Mouse (Mus musculus): ENCODE results near the gene Hist1h4d. TPM values are rescaled to one million over a fixed set of nuclear protein-coding genes. Genes with fewer than 3 reads are reported as not detected.
A peak's percentile ranks its signal among the peaks of the same experiment; 100 is the strongest.

Hist1h4d gene
- polyA plus RNA-seq, 1 experiment, result 2.7 TPM

DNA sequence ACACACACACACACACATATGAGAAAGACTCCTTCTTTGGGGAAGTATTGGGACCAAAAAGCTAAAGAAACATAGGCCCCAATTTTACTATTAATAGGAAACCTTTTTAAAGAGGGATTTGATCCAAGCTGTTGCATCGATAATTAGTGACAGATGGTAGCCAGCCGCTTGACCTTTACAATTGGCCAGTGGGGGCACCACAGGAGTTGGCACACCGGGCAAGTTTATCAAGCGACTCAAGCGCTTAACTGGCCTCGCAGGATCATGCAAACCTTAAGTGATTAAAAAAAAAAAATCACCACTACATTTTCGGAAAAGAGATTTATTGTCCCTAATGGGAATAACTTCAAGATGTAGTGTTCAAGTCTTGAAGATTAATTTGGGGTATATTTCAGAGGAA lies 11.2 kb downstream of the Hist1h4d start:
- no peaks in the 10 kb centered on the region for H3K36me3 ChIP-seq (ENCODE audit: control insufficient read depth, insufficient read depth, low read length)
- no peak overlapping the region for H3K4me3 ChIP-seq (ENCODE audit: control insufficient read depth, low read depth, low read length)
- no peaks in the 10 kb centered on the region for H3K4me1 ChIP-seq (ENCODE audit: control insufficient read depth, insufficient read depth, low read length)
- TF ChIP-seq CTCF (IDR thresholded peaks at IDR 0.05; ENCODE audit: control insufficient read depth, insufficient read depth, insufficient replicate concordance, low read depth, low read length) (no peak), POLR2A (IDR thresholded peaks at IDR 0.05; ENCODE audit: control insufficient read depth, low read depth, low read length) (no peak)
- no peaks in the 10 kb centered on the region for H3K27me3 ChIP-seq (ENCODE audit: control insufficient read depth, insufficient read depth, low read length)
- no peak overlapping the region for H3K27ac ChIP-seq (ENCODE audit: control insufficient read depth, insufficient read depth, low read depth, low read length)

DNA sequence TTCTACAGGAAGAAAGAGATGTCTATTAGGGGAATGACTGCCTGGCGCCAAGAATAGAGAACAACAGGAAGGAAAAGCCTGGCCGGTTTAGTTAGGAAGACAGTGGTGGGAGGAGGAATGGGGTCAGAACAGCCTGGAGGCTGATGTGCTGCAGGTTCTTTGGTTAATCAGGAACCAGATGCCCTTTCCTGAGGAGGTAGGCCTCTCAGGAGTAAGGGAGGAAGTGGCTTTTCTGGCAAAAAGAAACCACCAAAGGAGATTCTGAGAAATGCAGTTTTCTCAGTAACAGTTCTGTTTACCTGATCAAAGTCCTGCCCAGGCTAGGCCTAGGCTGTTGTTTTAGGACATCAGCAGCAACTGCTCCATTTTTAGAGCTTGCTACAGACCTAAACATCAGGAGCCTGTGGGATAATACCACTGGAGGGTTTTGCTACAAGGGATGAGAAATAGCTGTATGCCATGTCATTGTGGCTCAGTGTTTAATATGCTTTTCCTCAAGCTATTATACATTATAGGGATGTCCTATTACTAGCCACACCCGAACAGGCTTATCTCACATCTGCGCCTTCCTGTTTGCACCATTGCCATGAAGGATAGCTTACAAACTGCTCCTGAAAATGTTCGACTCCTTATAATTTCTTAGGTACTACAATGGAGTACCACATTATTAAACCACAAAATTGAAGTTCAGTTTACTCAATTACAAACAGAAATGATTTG lies 11.8 kb downstream of the Hist1h4d start:
- H3K27me3 ChIP-seq (ENCODE audit: control insufficient read depth, insufficient read depth, low read length), result no peaks in the 10 kb centered on the region
- no peak overlapping the region for H3K27ac ChIP-seq (ENCODE audit: control insufficient read depth, insufficient read depth, low read depth, low read length)
- no peak for TF ChIP-seq CTCF (IDR thresholded peaks at IDR 0.05; ENCODE audit: control insufficient read depth, insufficient read depth, insufficient replicate concordance, low read depth, low read length)
- no peak for TF ChIP-seq POLR2A (IDR thresholded peaks at IDR 0.05; ENCODE audit: control insufficient read depth, low read depth, low read length)
- no peaks in the 10 kb centered on the region for H3K4me1 ChIP-seq (ENCODE audit: control insufficient read depth, insufficient read depth, low read length)
- no peak overlapping the region for H3K4me3 ChIP-seq (ENCODE audit: control insufficient read depth, low read depth, low read length)
- H3K36me3 ChIP-seq (ENCODE audit: control insufficient read depth, insufficient read depth, low read length), result no peaks in the 10 kb centered on the region

DNA sequence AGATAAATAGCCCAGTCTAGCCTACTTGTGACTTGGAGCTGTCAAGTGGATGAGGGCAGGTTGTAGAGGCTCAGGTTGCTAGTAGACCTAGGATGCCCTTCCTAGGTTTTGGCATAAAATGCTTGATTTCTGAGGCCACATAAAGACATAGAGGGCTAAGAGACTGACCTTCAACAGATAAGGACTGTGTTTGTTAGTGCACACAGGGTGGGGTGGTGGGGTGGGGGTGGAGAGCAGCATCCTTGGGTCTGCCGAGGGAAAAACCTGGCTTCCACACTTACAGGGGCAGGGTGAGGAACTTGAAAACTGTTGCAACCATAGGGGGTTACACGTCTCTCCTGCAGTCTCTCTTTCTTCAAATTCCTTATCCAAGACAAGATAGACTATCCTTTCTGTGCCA lies 13.8 kb downstream of the Hist1h4d start:
- TF ChIP-seq CTCF (IDR thresholded peaks at IDR 0.05; ENCODE audit: control insufficient read depth, insufficient read depth, insufficient replicate concordance, low read depth, low read length), result no peak
- no peak for TF ChIP-seq POLR2A (IDR thresholded peaks at IDR 0.05; ENCODE audit: control insufficient read depth, low read depth, low read length)
- H3K27ac ChIP-seq (ENCODE audit: control insufficient read depth, insufficient read depth, low read depth, low read length), result no peak overlapping the region
- no peak overlapping the region for H3K4me3 ChIP-seq (ENCODE audit: control insufficient read depth, low read depth, low read length)
- H3K27me3 ChIP-seq (ENCODE audit: control insufficient read depth, insufficient read depth, low read length), result no peaks in the 10 kb centered on the region
- H3K36me3 ChIP-seq (ENCODE audit: control insufficient read depth, insufficient read depth, low read length), result no peaks in the 10 kb centered on the region
- H3K4me1 ChIP-seq (ENCODE audit: control insufficient read depth, insufficient read depth, low read length), result no peaks in the 10 kb centered on the region

DNA sequence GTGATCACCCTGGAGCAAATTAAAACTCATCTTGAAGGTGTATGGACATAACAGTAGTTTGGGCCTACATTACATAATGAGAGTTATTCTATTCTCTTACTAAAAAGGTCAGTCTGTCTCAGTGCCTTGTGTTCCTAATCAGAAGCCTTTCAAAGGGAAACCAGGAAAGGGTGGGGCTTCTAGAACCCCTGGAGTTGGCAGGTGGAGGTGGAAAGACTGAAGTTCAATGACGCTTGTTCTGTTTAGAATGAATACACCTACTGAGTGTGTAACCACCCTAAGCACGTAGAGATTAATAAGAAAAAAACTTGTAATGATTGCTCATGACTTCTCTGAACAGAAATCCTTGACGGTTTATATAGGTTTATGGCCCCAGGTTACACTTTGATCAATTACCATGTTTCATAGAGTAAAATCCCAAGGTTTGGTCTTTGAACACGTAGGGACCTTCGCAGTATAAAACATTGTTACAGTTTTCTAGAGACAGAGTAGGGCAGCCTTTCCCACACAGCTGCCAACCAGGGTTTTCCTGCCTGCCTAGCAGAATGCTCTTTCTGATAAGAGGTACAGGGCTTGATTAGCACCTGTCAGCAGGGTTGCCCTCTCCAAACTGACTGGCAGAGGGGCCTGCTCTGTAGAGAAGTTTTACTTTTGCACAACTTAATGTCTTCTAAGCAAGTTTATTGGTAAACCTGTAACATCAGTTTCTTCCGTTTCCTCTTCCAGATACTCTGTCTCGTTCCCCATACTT lies 14.4 kb downstream of the Hist1h4d start:
- Histone ChIP-seq H3K27ac (ENCODE audit: control insufficient read depth, insufficient read depth, low read depth, low read length) (no peak overlapping the region), H3K27me3 (ENCODE audit: control insufficient read depth, insufficient read depth, low read length) (no peaks in the 10 kb centered on the region), H3K36me3 (ENCODE audit: control insufficient read depth, insufficient read depth, low read length) (no peaks in the 10 kb centered on the region), H3K4me3 (ENCODE audit: control insufficient read depth, low read depth, low read length) (no peak overlapping the region), H3K4me1 (ENCODE audit: control insufficient read depth, insufficient read depth, low read length) (no peaks in the 10 kb centered on the region)
- TF ChIP-seq CTCF (IDR thresholded peaks at IDR 0.05; ENCODE audit: control insufficient read depth, insufficient read depth, insufficient replicate concordance, low read depth, low read length), result no peak
- no peak for TF ChIP-seq POLR2A (IDR thresholded peaks at IDR 0.05; ENCODE audit: control insufficient read depth, low read depth, low read length)

DNA sequence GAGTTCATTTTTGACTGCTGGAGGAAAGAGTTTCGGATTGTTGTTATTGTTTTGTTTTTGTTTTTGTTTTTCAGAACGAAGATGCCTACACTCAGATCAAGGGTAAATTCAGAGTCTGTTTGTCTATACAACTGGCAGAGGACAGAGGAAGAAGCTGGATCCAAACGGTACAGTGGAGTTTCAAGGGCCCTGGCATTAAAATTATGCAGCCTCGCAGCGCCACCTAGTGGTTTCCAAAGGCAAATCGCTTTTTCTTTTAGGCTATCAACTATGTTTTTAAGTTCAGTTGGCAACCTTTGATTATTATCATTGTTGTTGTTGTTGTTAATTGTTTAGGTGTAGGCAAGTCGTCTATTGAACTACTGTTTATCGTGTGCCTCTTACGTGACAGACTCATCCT lies 16.6 kb downstream of the Hist1h4d start:
- TF ChIP-seq POLR2A (IDR thresholded peaks at IDR 0.05; ENCODE audit: control insufficient read depth, low read depth, low read length), result no peak
- peak; percentile 43; the same call in 1 of the 2 replicates for TF ChIP-seq CTCF (IDR thresholded peaks at IDR 0.05; ENCODE audit: control insufficient read depth, insufficient read depth, insufficient replicate concordance, low read depth, low read length)

DNA sequence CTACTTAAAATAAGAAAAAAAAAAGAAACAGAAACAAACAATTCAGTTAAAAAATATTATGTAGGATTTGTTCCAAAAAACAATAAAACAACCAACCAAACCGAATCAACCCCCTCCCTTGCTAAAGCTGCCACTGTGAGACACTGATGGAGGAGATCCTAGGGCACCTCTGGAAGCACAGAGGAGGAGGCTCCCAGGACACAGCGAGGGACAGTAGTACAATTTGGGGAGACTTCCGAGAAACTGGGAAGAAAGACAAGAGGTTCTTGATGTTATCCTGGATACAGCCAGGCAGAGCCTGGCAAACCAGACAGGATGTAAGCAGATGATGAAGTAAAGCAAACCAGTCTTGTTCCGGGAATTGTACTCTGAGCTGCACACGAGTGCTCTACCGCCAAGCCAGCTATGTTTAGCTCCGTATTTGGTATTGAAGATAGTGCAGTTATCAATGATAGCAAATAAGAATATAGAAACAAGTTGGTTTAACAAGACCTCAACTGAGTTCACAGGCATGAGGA lies 21.8 kb downstream of the Hist1h4d start:
- no peaks in the 10 kb centered on the region for H3K36me3 ChIP-seq (ENCODE audit: control insufficient read depth, insufficient read depth, low read length)
- H3K27me3 ChIP-seq (ENCODE audit: control insufficient read depth, insufficient read depth, low read length), result no peaks in the 10 kb centered on the region
- TF ChIP-seq POLR2A (IDR thresholded peaks at IDR 0.05; ENCODE audit: control insufficient read depth, low read depth, low read length), result no peak
- no peak for TF ChIP-seq CTCF (IDR thresholded peaks at IDR 0.05; ENCODE audit: control insufficient read depth, insufficient read depth, insufficient replicate concordance, low read depth, low read length)
- no peaks in the 10 kb centered on the region for H3K4me1 ChIP-seq (ENCODE audit: control insufficient read depth, insufficient read depth, low read length)
- H3K4me3 ChIP-seq (ENCODE audit: control insufficient read depth, low read depth, low read length), result no peak overlapping the region
- no peak overlapping the region for H3K27ac ChIP-seq (ENCODE audit: control insufficient read depth, insufficient read depth, low read depth, low read length)

More for the DNA sequence above, 16.6 kb downstream of the Hist1h4d start:
- Histone ChIP-seq H3K4me3 (ENCODE audit: control insufficient read depth, low read depth, low read length) (no peak overlapping the region), H3K36me3 (ENCODE audit: control insufficient read depth, insufficient read depth, low read length) (no peaks in the 10 kb centered on the region), H3K4me1 (ENCODE audit: control insufficient read depth, insufficient read depth, low read length) (no peaks in the 10 kb centered on the region), H3K27me3 (ENCODE audit: control insufficient read depth, insufficient read depth, low read length) (no peaks in the 10 kb centered on the region), H3K27ac (ENCODE audit: control insufficient read depth, insufficient read depth, low read depth, low read length) (no peak overlapping the region)

DNA sequence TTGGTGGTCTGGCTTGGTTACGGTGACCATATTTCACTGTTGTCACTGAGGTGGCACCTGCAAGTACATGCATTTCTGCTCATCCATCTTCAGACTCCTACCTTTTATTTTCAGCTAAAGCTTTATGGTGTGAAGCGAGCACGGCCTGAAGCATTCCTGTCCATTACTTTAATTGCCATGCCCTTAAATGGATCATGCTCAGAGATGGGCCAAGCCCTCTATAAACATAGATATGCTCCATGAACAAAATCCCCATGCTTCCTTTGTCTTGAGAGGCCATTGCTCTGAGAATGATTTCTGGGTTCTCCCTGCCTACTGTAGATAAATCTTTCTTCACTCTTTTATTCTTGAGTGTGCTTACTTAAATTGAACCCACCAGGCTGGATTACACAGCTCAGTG lies 23.1 kb downstream of the Hist1h4d start:
- Histone ChIP-seq H3K27me3 (ENCODE audit: control insufficient read depth, insufficient read depth, low read length) (no peaks in the 10 kb centered on the region), H3K4me3 (ENCODE audit: control insufficient read depth, low read depth, low read length) (no peak overlapping the region), H3K27ac (ENCODE audit: control insufficient read depth, insufficient read depth, low read depth, low read length) (no peak overlapping the region), H3K36me3 (ENCODE audit: control insufficient read depth, insufficient read depth, low read length) (no peaks in the 10 kb centered on the region), H3K4me1 (ENCODE audit: control insufficient read depth, insufficient read depth, low read length) (no peaks in the 10 kb centered on the region)
- TF ChIP-seq POLR2A (IDR thresholded peaks at IDR 0.05; ENCODE audit: control insufficient read depth, low read depth, low read length) (no peak), CTCF (IDR thresholded peaks at IDR 0.05; ENCODE audit: control insufficient read depth, insufficient read depth, insufficient replicate concordance, low read depth, low read length) (no peak)

Data from testis, adult 2 months (tissue).